Mouse (Mus musculus) small intestine, adult 2 months (tissue): ENCODE measurements at regions not wholly inside any gene's neighbourhood (a gene's known extent, or its start where the extent isn't known, plus 50 kb on each side); places are given as distances from the start of the nearest gene placed in this dataset.

Source experiments
- CTCF ChIP-seq: fragments of 200-500 bp; IDR thresholded peaks from 2 replicates; pipeline ENCODE4 v1.5.1; 2012; ENCODE audit warnings: low read depth, mild to moderate bottlenecking, control low read depth, inconsistent platforms, low read length, moderate library complexity, mixed read lengths; ENCODE audit not compliant: insufficient replicate concordance, insufficient read length; ENCODE audit errors: extremely low read depth
- POLR2A ChIP-seq: fragments of 200-500 bp; IDR thresholded peaks from 2 replicates; pipeline ENCODE4 v1.6.1; 2012; ENCODE audit warnings: low read depth, mild to moderate bottlenecking, control low read depth, inconsistent platforms, low read length, moderate library complexity

GRCm38 (mm10) chrX:99243251-99243650 lies 107.3 kb downstream of the Efnb1 start:
- no peak for TF ChIP-seq CTCF
- TF ChIP-seq POLR2A, result no peak
